Mouse (Mus musculus) kidney, postnatal 25 days (tissue): ENCODE measurements around the gene Cacna1c.

ENCODE experiments used
- DNase-seq, 2 experiments: peaks; one replicate each; pipeline ENCODE4 v3.0.0; 2021; ENCODE audit warnings: mixed read lengths in 2 of 2

Gene Cacna1c

GRCm38 (mm10) chr6:118838919-118839915, 357.0 kb downstream of the Cacna1c start:
- DNase-seq, result peak; percentile 47 to 73

DNA sequence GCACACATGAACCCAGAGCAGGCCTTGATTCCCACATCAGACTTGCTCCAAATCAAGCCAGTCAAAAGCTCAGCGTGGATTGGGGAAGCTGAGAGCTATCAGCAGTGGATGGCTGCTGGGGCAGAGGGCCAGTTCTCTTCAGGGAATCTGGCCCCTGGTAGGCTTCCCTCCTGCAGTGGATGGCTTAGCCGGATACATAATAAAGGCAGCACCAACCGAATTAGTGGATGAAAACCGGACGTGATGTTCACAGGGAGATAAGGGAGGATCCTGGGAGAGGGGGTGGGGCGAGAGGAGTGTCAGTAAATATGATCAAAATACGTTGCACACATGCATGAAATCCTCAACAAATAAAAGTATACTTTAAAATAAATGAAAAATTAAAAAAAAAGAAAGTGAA, 359.5 kb downstream of the Cacna1c start:
- no peak for DNase-seq

DNA sequence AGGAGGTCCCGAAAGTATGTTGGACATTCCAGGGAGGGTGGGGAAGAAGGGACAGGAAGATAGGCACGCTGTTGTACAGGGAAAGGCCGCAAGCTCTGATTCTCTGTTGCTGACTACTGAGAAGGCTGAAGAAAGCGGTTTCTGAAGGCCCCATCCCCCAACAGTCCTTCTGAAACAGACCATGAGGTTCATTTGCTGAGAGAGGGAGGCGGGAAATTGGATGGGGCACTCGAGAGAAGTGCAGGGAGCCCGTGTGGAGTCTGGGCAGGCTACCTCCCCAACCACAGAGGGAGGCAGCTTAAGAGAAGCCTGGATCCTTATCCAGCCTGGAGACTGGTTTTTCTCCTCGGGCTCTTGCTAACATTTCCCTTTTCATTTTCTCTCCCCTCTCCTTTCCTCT, 362.2 kb downstream of the Cacna1c start:
- no peak for DNase-seq

GRCm38 (mm10) chr6:118833049-118833448, 363.2 kb downstream of the Cacna1c start:
- DNase-seq, result no peak

DNA sequence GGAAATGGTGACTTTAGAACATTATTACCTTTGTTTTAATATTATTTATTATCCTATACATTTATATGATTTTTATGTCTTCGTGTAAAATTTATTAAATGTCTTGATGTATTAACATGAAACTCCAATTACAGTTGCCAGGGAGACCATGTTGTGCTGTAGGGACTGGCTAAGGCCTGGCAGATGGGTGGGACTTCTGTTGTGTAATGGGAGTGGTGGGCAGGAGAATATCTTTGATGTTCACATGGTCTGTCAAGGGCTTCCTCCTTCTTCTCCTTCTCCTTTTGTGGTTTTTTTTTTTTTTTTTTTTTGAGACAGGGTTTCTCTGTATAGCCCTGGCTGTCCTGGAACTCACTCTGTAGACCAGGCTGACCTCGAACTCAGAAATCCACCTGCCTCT, 363.6 kb downstream of the Cacna1c start:
- no peak for DNase-seq

- no peak for DNase-seq
Observed at GRCm38 (mm10) chr6:118830851-118831250, 365.4 kb downstream of the Cacna1c start.

GRCm38 (mm10) chr6:118828187-118828586, 368.0 kb downstream of the Cacna1c start:
- DNase-seq, result no peak

- no peak for DNase-seq
Observed at GRCm38 (mm10) chr6:118827560-118827959, 368.7 kb downstream of the Cacna1c start.

GRCm38 (mm10) chr6:118825400-118825871, 370.8 kb downstream of the Cacna1c start:
- DNase-seq, result peak; percentile 26 to 66

DNA sequence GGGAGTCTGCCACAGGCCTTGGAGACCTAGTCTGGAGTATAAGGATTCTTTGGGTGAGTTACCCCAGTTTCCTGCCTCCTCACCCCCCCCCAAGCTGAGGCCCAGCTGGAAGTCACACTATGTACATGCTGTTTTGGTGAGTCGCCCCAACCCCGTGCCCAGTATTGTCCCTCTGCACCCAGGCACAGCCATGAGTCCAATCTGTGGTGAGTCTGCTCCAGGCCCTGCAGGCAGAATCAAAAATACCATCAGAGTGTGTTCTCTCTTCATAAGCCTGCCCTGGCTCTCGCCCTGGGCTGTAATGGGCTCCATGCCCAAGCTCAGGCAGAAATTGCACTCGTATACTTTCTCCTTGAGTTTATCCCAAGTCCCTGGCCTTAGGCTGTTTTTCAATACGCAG, 374.7 kb downstream of the Cacna1c start:
- DNase-seq, result no peak

DNA sequence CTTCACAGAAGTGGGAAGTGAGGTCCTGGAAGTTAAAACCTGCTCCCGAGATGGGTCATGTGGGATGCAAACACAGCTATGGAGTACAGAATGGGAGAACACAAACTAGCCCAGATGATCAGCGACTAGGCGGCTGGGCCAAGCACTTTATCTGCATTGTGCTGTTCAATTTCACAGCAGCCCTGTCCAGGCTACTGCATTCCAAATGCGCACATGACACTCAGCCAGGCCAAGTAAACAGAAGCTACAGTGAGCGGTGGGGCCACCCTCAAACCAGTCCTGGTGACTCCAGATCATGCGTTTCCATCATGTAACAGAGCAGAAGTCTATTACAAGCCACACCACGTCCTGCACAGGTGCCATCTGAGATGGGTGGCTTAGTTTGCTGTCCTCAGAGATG, 376.6 kb downstream of the Cacna1c start:
- no peak for DNase-seq

DNA sequence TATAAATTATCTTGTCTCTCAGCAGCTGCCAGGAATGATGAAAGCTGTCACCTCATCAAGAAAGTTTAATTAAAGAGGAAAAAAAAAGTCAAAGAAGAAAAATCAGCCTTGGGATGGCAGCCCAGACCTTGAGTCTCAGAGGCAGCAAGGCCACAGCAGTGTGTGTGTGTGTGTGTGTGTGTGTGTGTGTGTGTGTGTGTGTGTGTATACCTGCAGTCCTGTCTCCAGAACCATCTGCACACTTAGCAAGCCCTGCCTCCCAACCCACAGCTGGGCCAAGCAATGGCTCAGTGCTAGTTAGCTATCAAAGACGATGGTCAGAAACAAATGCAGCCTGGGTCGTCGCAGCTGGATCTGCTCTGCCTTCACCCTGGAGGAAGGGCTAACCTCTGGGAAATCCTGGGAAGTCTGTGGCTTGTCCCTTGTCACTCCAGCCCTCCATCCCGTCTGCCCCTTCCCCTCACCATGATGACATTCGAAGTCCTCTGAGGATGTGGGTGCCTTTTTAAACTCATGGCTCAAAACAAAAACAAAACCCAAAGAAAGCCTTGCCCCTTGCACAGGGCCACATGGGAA, 378.2 kb downstream of the Cacna1c start:
- DNase-seq, result peak in 1 of 2 experiments; percentile 48

DNA sequence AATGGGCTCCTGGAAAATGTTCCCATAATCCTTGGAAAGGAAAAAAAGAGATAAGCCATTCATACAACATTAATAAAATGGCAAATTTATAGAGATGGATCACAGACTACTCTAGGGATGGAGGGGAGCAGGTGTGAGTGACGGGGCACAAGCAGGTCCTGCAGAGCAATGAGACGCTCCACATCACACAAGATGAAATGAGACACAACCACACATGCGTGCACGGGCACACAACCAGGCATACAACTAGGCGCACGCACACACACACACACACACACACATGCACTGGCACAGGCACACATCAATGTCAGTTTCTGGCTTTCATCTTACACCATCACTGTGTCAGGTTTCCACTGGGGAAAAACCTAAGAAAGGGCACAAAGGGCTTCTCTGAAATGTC, 380.0 kb downstream of the Cacna1c start:
- no peak for DNase-seq

GRCm38 (mm10) chr6:118812556-118812955, 383.7 kb downstream of the Cacna1c start:
- DNase-seq, result no peak

GRCm38 (mm10) chr6:118812007-118812406, 384.2 kb downstream of the Cacna1c start:
- DNase-seq, result no peak

- DNase-seq, result no peak
Observed at GRCm38 (mm10) chr6:118810834-118811233, 385.4 kb downstream of the Cacna1c start.

GRCm38 (mm10) chr6:118805139-118805538, 391.1 kb downstream of the Cacna1c start:
- DNase-seq, result no peak

- no peak for DNase-seq
Observed at GRCm38 (mm10) chr6:118802286-118802685, 393.9 kb downstream of the Cacna1c start.

- DNase-seq, result no peak
Observed at GRCm38 (mm10) chr6:118796393-118796792, 399.8 kb downstream of the Cacna1c start.

- no peak for DNase-seq
Observed at GRCm38 (mm10) chr6:118795716-118796115, 400.5 kb downstream of the Cacna1c start.

GRCm38 (mm10) chr6:118791921-118792368, 404.3 kb downstream of the Cacna1c start:
- peak; percentile 51 for DNase-seq

GRCm38 (mm10) chr6:118787933-118788332, 408.3 kb downstream of the Cacna1c start:
- DNase-seq, result no peak

GRCm38 (mm10) chr6:118780280-118780679, 415.9 kb downstream of the Cacna1c start:
- no peak for DNase-seq

- no peak for DNase-seq
Observed at GRCm38 (mm10) chr6:118779201-118779600, 417.0 kb downstream of the Cacna1c start.
